Mouse (Mus musculus) CH12.LX (cell line): ENCODE results near the gene Abcc5. TPM values are rescaled to one million over a fixed set of nuclear protein-coding genes. Genes with fewer than 3 reads are reported as not detected.

ENCODE experiments used
- DNase-seq: peaks from one replicate; pipeline ENCODE4 v3.0.0-alpha.2; 2013; ENCODE audit errors: extremely low read depth
- H3K27ac ChIP-seq: 2 replicates; pipeline ENCODE4 v1.5.1; 2012; ENCODE audit warnings: low read depth, mild to moderate bottlenecking, control low read depth, moderate library complexity; ENCODE audit not compliant: insufficient read depth
- H3K27me3 ChIP-seq: replicated peaks from 2 replicates; pipeline ENCODE3; 2012; ENCODE audit warnings: inconsistent platforms
- H3K36me3 ChIP-seq, 2 experiments: replicated peaks in 1 of 2; 2 replicates each; pipeline versions ENCODE3 to v1.6.1; 2012; ENCODE audit warnings: inconsistent platforms in 1 of 2, low read length in 1 of 2, mild to moderate bottlenecking in 1 of 2, mixed read lengths in 1 of 2, moderate library complexity in 1 of 2; ENCODE audit not compliant: control insufficient read depth in 1 of 2, insufficient read depth in 1 of 2
- H3K4me1 ChIP-seq, 2 experiments: 2 replicates each; pipeline ENCODE4 v1.6.1; 2012; ENCODE audit warnings: inconsistent platforms in 1 of 2, moderate library complexity in 1 of 2; ENCODE audit not compliant: insufficient read depth in 2 of 2, control insufficient read depth in 1 of 2
- H3K4me2 ChIP-seq: 2 replicates; pipeline ENCODE4 v1.6.1; 2012; ENCODE audit warnings: low read depth, mild to moderate bottlenecking, control low read depth; ENCODE audit not compliant: poor library complexity, insufficient read depth, severe bottlenecking
- H3K4me3 ChIP-seq, 3 experiments: fragments of 150-350 bp in 1 of 3; sonication (generic) in 1 of 3; replicated peaks in 1 of 3; 2 replicates each; pipeline versions ENCODE3 to v1.5.1; 2011 to 2012; ENCODE audit warnings: low read depth in 2 of 3, low read length in 2 of 3, mild to moderate bottlenecking in 2 of 3, moderate library complexity in 2 of 3, control low read depth in 1 of 3, improper control_type of control experiment in 1 of 3, inconsistent platforms in 1 of 3, mixed read lengths in 1 of 3; ENCODE audit not compliant: poor library complexity in 1 of 3
- H3K79me2 ChIP-seq: replicated peaks from 2 replicates; pipeline ENCODE4 v1.6.1; 2012; ENCODE audit warnings: mild to moderate bottlenecking, moderate library complexity; ENCODE audit not compliant: control insufficient read depth, poor library complexity, insufficient read depth, severe bottlenecking; ENCODE audit errors: extremely low read depth
- H3K9ac ChIP-seq: 2 replicates; pipeline ENCODE4 v1.6.1; 2012; ENCODE audit warnings: low read depth, mild to moderate bottlenecking, control low read depth, moderate library complexity; ENCODE audit not compliant: insufficient read depth
- H3K9me3 ChIP-seq: replicated peaks from 2 replicates; pipeline ENCODE3; 2012; ENCODE audit warnings: low read length, inconsistent platforms, mixed read lengths
- BHLHE40 ChIP-seq: IDR thresholded peaks from 2 replicates; pipeline ENCODE4 v1.6.1; 2011; ENCODE audit warnings: mild to moderate bottlenecking, low read depth, low read length, improper control_type of control experiment
- CHD1 ChIP-seq: IDR thresholded peaks from 2 replicates; pipeline ENCODE4 v1.6.1; 2012; ENCODE audit warnings: low read depth, low read length, improper control_type of control experiment, inconsistent platforms
- CHD2 ChIP-seq: IDR thresholded peaks from 2 replicates; pipeline ENCODE4 v1.6.1; 2011; ENCODE audit warnings: low read length, improper control_type of control experiment
- CTCF ChIP-seq, 2 experiments: IDR thresholded peaks in 1 of 2; conservative IDR thresholded peaks in 1 of 2; 2 replicates each; pipeline ENCODE4 v1.5.1; 2011 to 2012; ENCODE audit warnings: low read depth in 2 of 2, low read length in 2 of 2, improper control_type of control experiment in 1 of 2, inconsistent platforms in 1 of 2, mild to moderate bottlenecking in 1 of 2, moderate library complexity in 1 of 2
- E2F4 ChIP-seq: IDR thresholded peaks from 2 replicates; pipeline ENCODE4 v1.6.1; 2011; ENCODE audit warnings: low read depth, low read length, improper control_type of control experiment; ENCODE audit not compliant: insufficient replicate concordance
- ELF1 ChIP-seq: IDR thresholded peaks from 2 replicates; pipeline ENCODE4 v1.6.1; 2014; ENCODE audit warnings: low read depth, mild to moderate bottlenecking, inconsistent platforms, low read length, improper control_type of control experiment
- EP300 ChIP-seq: IDR thresholded peaks from 2 replicates; pipeline ENCODE4 v1.6.1; 2011; ENCODE audit warnings: low read length, improper control_type of control experiment
- ETS1 ChIP-seq: conservative IDR thresholded peaks from 2 replicates; pipeline ENCODE4 v1.6.1; 2012; ENCODE audit warnings: low read depth, mild to moderate bottlenecking, inconsistent platforms, low read length, improper control_type of control experiment, moderate library complexity
- GABPA ChIP-seq: IDR thresholded peaks from 2 replicates; pipeline ENCODE4 v1.6.1; 2012; ENCODE audit warnings: low read depth, low read length, improper control_type of control experiment, inconsistent platforms; ENCODE audit not compliant: insufficient replicate concordance
- HCFC1 ChIP-seq: IDR thresholded peaks from 2 replicates; pipeline ENCODE4 v1.6.1; 2012; ENCODE audit warnings: low read depth, mild to moderate bottlenecking, inconsistent platforms, low read length, improper control_type of control experiment
- IRF4 ChIP-seq: IDR thresholded peaks from 2 replicates; pipeline ENCODE4 v1.6.1; 2014; ENCODE audit warnings: low read depth, mild to moderate bottlenecking, inconsistent platforms, low read length, improper control_type of control experiment
- JUN ChIP-seq: IDR thresholded peaks from 2 replicates; pipeline ENCODE4 v1.6.1; 2011; ENCODE audit warnings: low read depth, mild to moderate bottlenecking, low read length, improper control_type of control experiment, moderate library complexity; ENCODE audit not compliant: insufficient read depth
- JUND ChIP-seq: conservative IDR thresholded peaks from 2 replicates; pipeline ENCODE4 v1.6.1; 2011; ENCODE audit warnings: low read depth, low read length, improper control_type of control experiment
- KAT2A ChIP-seq: IDR thresholded peaks from 2 replicates; pipeline ENCODE4 v1.6.1; 2012; ENCODE audit warnings: low read length, improper control_type of control experiment, inconsistent platforms; ENCODE audit not compliant: insufficient replicate concordance
- MAFK ChIP-seq: IDR thresholded peaks from 2 replicates; pipeline ENCODE4 v1.6.1; 2011; ENCODE audit warnings: low read length, improper control_type of control experiment; ENCODE audit not compliant: insufficient replicate concordance
- MAX ChIP-seq: IDR thresholded peaks from 2 replicates; pipeline ENCODE4 v1.6.1; 2011; ENCODE audit warnings: low read length, improper control_type of control experiment
- MAZ ChIP-seq: IDR thresholded peaks from 2 replicates; pipeline ENCODE4 v1.6.1; 2012; ENCODE audit warnings: low read depth, mild to moderate bottlenecking, inconsistent platforms, low read length, improper control_type of control experiment, moderate library complexity
- MEF2A ChIP-seq: IDR thresholded peaks from 2 replicates; pipeline ENCODE4 v1.6.1; 2014; ENCODE audit warnings: low read depth, mild to moderate bottlenecking, inconsistent platforms, low read length, improper control_type of control experiment, borderline replicate concordance
- MXI1 ChIP-seq: IDR thresholded peaks from 2 replicates; pipeline ENCODE4 v1.6.1; 2011; ENCODE audit warnings: mild to moderate bottlenecking, low read depth, low read length, improper control_type of control experiment
- MYC ChIP-seq: IDR thresholded peaks from 2 replicates; pipeline ENCODE4 v1.6.1; 2011; ENCODE audit warnings: low read depth, mild to moderate bottlenecking, improper control_type of control experiment, low read length
- NELFE ChIP-seq: IDR thresholded peaks from 2 replicates; pipeline ENCODE4 v1.6.1; 2011; ENCODE audit warnings: low read depth, low read length, improper control_type of control experiment
- NRF1 ChIP-seq: IDR thresholded peaks from 2 replicates; pipeline ENCODE4 v1.6.1; 2014; ENCODE audit warnings: low read depth, mild to moderate bottlenecking, inconsistent platforms, low read length, improper control_type of control experiment, moderate library complexity
- PAX5 ChIP-seq: IDR thresholded peaks from 2 replicates; pipeline ENCODE4 v1.6.1; 2012; ENCODE audit warnings: low read length, inconsistent platforms, mixed read lengths
- POLR2A ChIP-seq: IDR thresholded peaks from 2 replicates; pipeline ENCODE4 v1.6.1; 2011; ENCODE audit warnings: low read depth, mild to moderate bottlenecking, improper control_type of control experiment, low read length
- POLR2AphosphoS2 ChIP-seq: IDR thresholded peaks from 2 replicates; pipeline ENCODE4 v1.6.1; 2011; ENCODE audit warnings: low read depth, low read length, improper control_type of control experiment
- RAD21 ChIP-seq: IDR thresholded peaks from 2 replicates; pipeline ENCODE4 v1.6.1; 2011; ENCODE audit warnings: low read depth, mild to moderate bottlenecking, low read length, improper control_type of control experiment, moderate library complexity
- RCOR1 ChIP-seq: conservative IDR thresholded peaks from 2 replicates; pipeline ENCODE4 v1.6.1; 2012; ENCODE audit warnings: low read depth, mild to moderate bottlenecking, inconsistent platforms, low read length, improper control_type of control experiment
- SIN3A ChIP-seq: IDR thresholded peaks from 2 replicates; pipeline ENCODE4 v1.6.1; 2012; ENCODE audit warnings: low read length, improper control_type of control experiment, inconsistent platforms
- SMC3 ChIP-seq: IDR thresholded peaks from 2 replicates; pipeline ENCODE4 v1.6.1; 2011; ENCODE audit warnings: low read depth, low read length, improper control_type of control experiment
- TBP ChIP-seq: conservative IDR thresholded peaks from 2 replicates; pipeline ENCODE4 v1.6.1; 2011; ENCODE audit warnings: low read depth, low read length, improper control_type of control experiment
- UBTF ChIP-seq: IDR thresholded peaks from 2 replicates; pipeline ENCODE4 v1.6.1; 2012; ENCODE audit warnings: low read depth, mild to moderate bottlenecking, inconsistent platforms, low read length, improper control_type of control experiment, moderate library complexity
- USF1 ChIP-seq: IDR thresholded peaks from 2 replicates; pipeline ENCODE4 v1.6.1; 2014; ENCODE audit warnings: low read depth, mild to moderate bottlenecking, inconsistent platforms, low read length, improper control_type of control experiment
- USF2 ChIP-seq: conservative IDR thresholded peaks from 2 replicates; pipeline ENCODE4 v1.6.1; 2011; ENCODE audit warnings: low read depth, low read length, improper control_type of control experiment
- ZC3H11A ChIP-seq: IDR thresholded peaks from 2 replicates; pipeline ENCODE4 v1.6.1; 2012; ENCODE audit warnings: low read depth, mild to moderate bottlenecking, inconsistent platforms, low read length, improper control_type of control experiment
- ZKSCAN1 ChIP-seq: IDR thresholded peaks from 2 replicates; pipeline ENCODE4 v1.6.1; 2012; ENCODE audit warnings: low read depth, inconsistent platforms, low read length, improper control_type of control experiment, borderline replicate concordance
- ZMIZ1 ChIP-seq: IDR thresholded peaks from 2 replicates; pipeline ENCODE4 v1.6.1; 2012; ENCODE audit warnings: low read depth, mild to moderate bottlenecking, inconsistent platforms, low read length, improper control_type of control experiment
- ZNF384 ChIP-seq: IDR thresholded peaks from 2 replicates; pipeline ENCODE4 v1.6.1; 2012; ENCODE audit warnings: low read depth, low read length, improper control_type of control experiment, inconsistent platforms
- dilution Hi-C: fragments of 300-500 bp; cut with MboI; formaldehyde crosslinking; loops from 2 replicates; pipeline ENCODE4 v1.14.3; 2020; ENCODE audit warnings: low sequenced_read_pairs; ENCODE audit not compliant: extremely low pct_unique_long_range_greater_than_20kb, extremely low pct_ligation_motif_present
- in situ Hi-C: fragments of 300-500 bp; cut with MboI; formaldehyde crosslinking; loops from 3 replicates; pipeline ENCODE4 v1.14.3; 2019; ENCODE audit warnings: low sequenced_read_pairs, low pct_ligation_motif_present, low pct_unique_long_range_greater_than_20kb, mixed read lengths
- polyA plus RNA-seq: library from polyadenylated mRNA; unstranded; fragments of >175 nt; gene quantifications from 2 replicates; pipeline ENCODE4 v1.2.1, GENCODE M21; 2012; ENCODE audit warnings: low read depth; ENCODE audit not compliant: insufficient read length
- total RNA-seq, 2 experiments: library from RNA; depleted of rRNA; stranded (reverse); fragments of 300-350 nt in 1 of 2; fragments of >200 nt in 1 of 2; gene quantifications; 2 replicates each; pipeline ENCODE4 v1.2.3; 2012 to 2014

The Abcc5 gene
- total and polyA plus RNA-seq, 3 experiments, result 23.4 to 28.6 (median 23.8) TPM

DNA sequence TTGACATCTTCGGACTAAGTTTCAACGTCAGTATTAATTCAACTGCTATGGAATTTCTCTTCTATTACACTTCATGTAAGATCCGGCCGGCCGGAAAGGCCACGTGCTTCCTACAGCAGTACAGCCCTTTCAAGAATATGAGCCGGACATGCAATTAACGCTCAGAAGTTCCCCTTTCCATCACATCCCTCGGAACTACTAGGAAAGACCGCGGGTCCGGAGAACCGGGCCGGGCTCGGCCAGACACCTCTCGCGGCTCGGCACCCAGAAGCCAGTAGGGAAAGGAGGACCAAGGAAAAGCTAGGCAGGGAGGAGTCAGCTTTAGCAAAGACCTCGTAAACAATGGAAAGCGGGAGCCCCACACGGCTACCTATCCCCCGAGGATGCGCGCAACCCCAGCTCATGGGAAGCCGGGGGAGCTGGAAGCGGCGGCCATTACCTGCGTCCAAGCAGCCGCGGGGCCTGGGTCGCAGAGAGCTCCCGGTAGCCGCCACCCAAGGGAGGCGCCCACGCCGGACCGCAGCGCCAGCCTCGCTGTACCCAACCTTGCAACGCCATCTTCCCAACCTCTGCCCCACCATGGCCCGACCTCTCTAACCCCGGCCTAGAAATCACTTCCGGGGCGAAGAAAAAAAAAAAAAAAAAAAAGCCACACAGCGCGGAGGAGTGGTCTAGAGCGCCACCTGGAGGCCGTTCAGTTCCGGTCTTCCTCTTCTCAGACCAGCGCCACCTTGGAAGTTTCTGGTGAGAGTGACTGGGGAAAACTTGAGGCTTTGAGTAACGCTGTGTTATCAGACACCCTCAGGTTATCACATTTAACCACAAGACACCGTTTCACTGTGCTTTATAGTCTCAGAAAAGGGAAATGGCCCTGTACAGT is 124.2 kb downstream of the Abcc5 start, which contains the start of gene Parl:
Gene Parl, minus strand, starts transcription at position 618 of the 880 bp plus-strand sequence.
- DNase-seq, result peak; percentile 97
- Histone ChIP-seq H3K9ac (peak within 1 kb of the TSS; percentile 84), H3K36me3 (peaks cover 11 to 28% of the 10 kb centered on the region in 2 experiments), H3K27me3 (no peaks in the 10 kb centered on the region), H3K4me2 (peak within 1 kb of the TSS; percentile 98), H3K4me1 (peaks cover 0 to 31% of the 10 kb centered on the region in 2 experiments; a peak in 2 of 4 replicates), H3K4me3 (peak within 1 kb of the TSS; percentile 71 to 89 (median 82)), H3K79me2 (peaks cover 48% of the 10 kb centered on the region), H3K9me3 (no peaks in the 10 kb centered on the region), H3K27ac (peak within 1 kb of the TSS; percentile 5; the same call in 1 of the 2 replicates)
- dilution Hi-C loops (no loop called here), in situ Hi-C loops (no loop called here)
- TF ChIP-seq RCOR1 (no peak), POLR2AphosphoS2 (no peak), ZNF384 (peak; percentile 99), JUND (no peak; the same call in 1 of the 2 replicates), MEF2A (0 out of 2 replicates have a peak, but pooled peaks have one; percentile 44), E2F4 (no peak), MAFK (no peak), BHLHE40 (peak; percentile 56; the same call in 1 of the 2 replicates), RAD21 (peak; percentile 78), NRF1 (peak; percentile 47; the same call in 1 of the 2 replicates), HCFC1 (peak; percentile 91), POLR2A (peak; percentile 85), ZC3H11A (no peak), MYC (peak; percentile 98), NELFE (peak; percentile 86; the same call in 1 of the 2 replicates), MAZ (peak; percentile 79; the same call in 1 of the 2 replicates), CHD1 (no peak), UBTF (peak; percentile 91; the same call in 1 of the 2 replicates), JUN (no peak), CHD2 (peak; percentile 92), KAT2A (peak; percentile 81; the same call in 1 of the 2 replicates), CTCF (conservative IDR thresholded peaks at IDR 0.05 in 1 of 2, IDR thresholded peaks at IDR 0.05 in 1 of 2; ENCODE audit: low read depth in 2 of 2, low read length in 2 of 2) (peak; percentile 76 to 100), ETS1 (no peak), TBP (peak; percentile 77; the same call in 1 of the 2 replicates), PAX5 (no peak), USF1 (no peak; the same call in 1 of the 2 replicates), MXI1 (peak; percentile 98), ZMIZ1 (peak; percentile 29; the same call in 1 of the 2 replicates), IRF4 (peak; percentile 78), MAX (peak; percentile 95), SIN3A (peak; percentile 69), SMC3 (peak; percentile 77), USF2 (0 out of 2 replicates have a peak, but pooled peaks have one; percentile 23), GABPA (no peak), EP300 (no peak), ZKSCAN1 (0 out of 2 replicates have a peak, but pooled peaks have one; percentile 6), ELF1 (peak; percentile 95)
